Mouse (Mus musculus) effector memory CD4-positive, alpha-beta T cell, adult 5 months (primary cell): Measurements from ENCODE around the gene BC030870. TPM values are rescaled to one million over a fixed set of nuclear protein-coding genes. Genes with fewer than 3 reads are reported as not detected.

ENCODE experiments used
- polyA plus RNA-seq: library from polyadenylated mRNA; unstranded; fragments of 100-300 nt; shearing (Covaris generic); gene quantifications from one replicate; pipeline ENCODE4 v1.2.1, GENCODE M21; 2017

The BC030870 gene
- polyA plus RNA-seq = not detected

GRCm38 (mm10) chr8:65129199-65129788, at the start of gene BC030870:
TSS of gene BC030870 (minus strand) at chr8:65129563.

GRCm38 (mm10) chr8:65074733-65075132, 54.6 kb downstream of the BC030870 start, which contains the start of gene Gm10663:
TSS of gene Gm10663 (plus strand) at chr8:65075033.

GRCm38 (mm10) chr8:65037117-65037533, 92.2 kb downstream of the BC030870 start, which contains the start of gene Apela:
TSS of gene Apela (minus strand) at chr8:65037336.

Other genes starting within 250 kb of the BC030870 start
- 61.3 TPM for gene Tmem192, start 182.4 kb downstream of the BC030870 start, polyA plus RNA-seq
- not detected for gene Trim75, start 141.7 kb downstream of the BC030870 start, polyA plus RNA-seq
- not detected for gene Trim61, start 111.0 kb downstream of the BC030870 start, polyA plus RNA-seq
- not detected for gene Trim60, start 111.0 kb downstream of the BC030870 start, polyA plus RNA-seq
- gene Apela, start 92.2 kb downstream of the BC030870 start, polyA plus RNA-seq = not detected
- not detected for gene Gm10663, start 54.5 kb downstream of the BC030870 start, polyA plus RNA-seq